Mouse (Mus musculus) right cerebral cortex, postnatal 14 days (tissue): ENCODE data around the gene Cpb2.

ENCODE experiments used
- DNase-seq: peaks from one replicate; pipeline ENCODE4 v3.0.0; 2022

The Cpb2 gene

DNA sequence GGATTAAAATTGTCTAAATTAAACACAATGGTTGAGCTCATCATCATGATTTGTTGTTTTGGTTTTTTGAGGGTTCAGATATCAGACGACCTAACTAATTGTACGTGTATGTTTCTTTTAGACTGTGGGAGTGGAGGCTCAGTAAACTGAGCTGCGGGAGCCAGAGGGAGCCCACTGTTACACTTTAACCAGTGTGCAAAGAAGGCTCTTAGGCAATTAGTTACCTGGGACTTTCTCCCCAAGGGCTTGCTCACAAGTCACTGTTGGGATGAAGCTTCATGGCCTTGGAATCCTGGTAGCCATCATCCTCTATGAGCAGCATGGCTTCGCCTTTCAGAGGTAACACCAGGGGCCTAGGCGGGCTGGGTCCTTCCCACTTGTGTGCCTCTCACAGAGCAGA, at the start of gene Cpb2:
Gene Cpb2, plus strand, starts transcription at position 201 of the 400 bp plus-strand sequence.
- no peak for DNase-seq

DNA sequence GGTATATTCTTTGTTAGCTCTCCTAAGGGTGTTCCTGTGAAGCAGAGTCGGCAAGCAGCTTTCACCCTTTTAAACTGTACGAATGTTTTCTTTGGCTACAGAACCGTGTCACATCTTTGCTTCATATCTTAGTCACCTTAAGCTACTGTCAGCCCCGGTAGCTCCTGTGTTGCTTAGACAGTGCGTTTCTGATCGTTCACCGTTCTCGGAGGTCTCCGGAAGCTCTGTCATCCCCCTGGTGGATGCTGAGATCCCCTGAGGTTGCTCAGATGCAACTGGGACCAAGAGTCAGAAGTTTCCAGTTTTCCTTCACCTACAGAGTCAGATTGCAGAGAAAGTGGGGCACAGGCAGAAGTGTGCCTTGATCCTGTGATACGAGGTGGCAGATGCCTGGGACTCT, 49.7 kb upstream of the Cpb2 start:
- no peak for DNase-seq

DNA sequence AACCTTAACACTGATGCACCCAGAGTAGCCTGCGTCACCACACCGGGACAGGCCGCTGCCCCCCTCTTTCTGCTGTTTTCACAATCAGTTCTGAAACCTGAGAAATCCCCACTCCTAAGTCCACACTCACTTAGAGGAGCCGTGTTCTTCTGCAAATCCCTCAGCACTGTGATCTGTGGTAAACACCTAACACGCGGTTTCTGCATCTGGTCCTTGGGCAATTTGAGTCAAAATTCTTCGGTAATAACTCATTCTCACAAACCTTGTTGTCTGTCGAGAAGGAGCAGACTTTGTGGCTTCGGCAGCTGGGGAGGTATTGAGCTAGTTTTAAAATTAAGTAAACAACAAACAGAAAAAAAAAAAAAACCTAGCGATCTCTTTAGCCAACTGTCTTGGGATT, 49.2 kb upstream of the Cpb2 start:
- DNase-seq = no peak

DNA sequence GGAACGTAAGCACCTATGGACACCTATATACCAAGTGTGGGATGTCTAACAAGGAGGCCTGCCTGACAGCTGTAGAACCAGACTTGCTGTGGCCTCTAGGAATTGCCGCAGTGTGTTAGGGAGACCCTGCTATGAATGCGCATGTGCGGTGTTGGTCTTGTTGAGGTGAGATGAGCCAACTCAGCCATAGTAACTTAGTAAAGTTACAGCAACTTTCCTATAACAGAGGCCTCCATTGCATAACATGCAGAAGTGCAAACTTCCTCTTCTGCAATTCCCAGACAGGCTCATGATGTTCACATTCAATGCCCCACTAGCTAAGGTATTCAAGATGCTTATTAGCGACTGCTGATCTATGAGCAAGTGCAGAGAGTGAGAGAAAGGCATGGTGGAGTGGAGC, 46.6 kb upstream of the Cpb2 start:
- no peak for DNase-seq

DNA sequence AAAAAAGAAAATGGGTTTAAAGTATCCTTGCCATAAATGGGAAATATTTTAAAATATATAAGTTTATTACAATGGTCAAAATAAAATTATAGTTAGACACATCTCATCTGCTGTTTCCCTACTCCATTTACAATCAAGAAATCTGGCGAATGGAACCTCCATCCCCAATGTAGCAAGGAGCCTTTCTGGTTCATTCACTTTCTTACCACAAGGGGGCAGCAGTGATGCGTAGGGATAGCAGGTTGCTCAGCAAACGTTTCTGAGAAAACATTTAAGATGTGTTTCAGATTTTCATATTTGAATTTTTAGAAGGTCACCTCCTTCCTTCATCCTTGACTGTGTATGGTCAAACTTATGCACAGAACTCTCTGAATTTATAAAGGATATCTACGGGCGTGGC, 45.1 kb upstream of the Cpb2 start:
- DNase-seq = peak; percentile 65

DNA sequence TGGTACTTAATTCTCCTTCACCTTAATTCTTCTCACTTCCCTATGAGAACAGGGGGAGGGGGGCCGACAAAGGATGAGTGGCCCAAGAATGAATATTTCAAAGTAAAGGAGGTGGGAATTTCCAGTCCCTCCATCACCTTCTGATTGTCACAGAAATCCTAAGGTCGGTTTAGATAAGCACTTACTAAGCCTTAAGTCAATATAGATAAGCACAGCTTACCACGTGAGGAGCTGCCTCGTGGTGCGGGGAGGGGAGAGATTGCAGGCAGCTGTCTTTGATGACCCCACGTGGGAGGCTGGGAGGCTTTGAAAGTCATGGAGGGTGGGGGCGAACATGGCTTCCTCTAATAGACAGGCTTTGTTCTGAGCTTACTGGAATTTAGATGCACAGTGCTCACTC, 44.4 kb upstream of the Cpb2 start:
- DNase-seq = no peak

DNA sequence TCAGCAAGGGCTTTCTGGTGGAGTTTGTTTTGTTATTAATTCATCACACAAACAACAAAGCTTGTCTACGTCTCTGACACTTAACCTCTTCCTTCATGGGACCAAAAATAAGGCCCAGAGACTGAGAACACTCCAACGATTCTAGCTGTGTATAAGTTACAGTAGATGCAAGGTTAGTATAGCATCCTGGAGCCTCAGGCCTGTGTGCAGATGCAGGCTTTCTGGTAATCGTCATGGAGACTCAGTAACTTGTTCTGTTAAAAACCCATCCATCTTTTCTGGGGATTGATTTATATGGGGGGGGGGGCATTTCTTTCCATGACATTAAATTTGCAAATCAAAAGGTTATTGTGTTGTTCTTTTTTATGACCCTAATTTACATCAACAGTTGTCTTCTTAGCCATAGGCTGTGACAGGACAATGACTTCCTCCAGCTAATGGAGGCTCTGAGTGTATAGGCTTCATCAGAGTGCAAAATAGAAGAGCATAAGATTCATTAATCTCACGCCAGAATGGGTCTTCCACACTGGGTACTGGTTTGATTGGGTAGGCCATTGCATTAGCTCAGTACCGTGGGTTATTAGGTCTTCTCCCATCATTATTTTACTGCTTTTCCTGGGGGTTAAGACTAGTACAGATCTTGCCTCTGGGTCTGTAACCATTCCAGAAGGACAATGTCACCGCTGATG, 36.6 kb upstream of the Cpb2 start:
- DNase-seq = no peak

DNA sequence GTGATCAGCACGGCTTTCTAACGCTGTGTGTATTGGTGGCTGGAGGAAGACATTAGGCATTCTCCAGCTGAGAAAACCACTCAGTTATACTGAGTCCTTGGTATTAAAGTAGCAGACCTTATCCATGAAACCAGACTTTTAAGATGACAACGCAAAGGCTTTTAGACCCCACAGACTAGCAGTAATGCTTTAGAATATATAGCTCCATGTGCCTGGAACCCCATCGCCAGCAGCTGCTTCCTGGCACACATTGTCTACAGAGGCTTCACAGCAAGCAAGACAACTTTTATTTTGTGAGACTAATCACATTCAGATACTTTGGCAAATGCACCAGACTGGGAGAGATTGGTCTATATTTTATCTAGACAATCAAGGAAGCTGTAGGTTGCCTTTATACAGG, 35.8 kb upstream of the Cpb2 start:
- DNase-seq = no peak

DNA sequence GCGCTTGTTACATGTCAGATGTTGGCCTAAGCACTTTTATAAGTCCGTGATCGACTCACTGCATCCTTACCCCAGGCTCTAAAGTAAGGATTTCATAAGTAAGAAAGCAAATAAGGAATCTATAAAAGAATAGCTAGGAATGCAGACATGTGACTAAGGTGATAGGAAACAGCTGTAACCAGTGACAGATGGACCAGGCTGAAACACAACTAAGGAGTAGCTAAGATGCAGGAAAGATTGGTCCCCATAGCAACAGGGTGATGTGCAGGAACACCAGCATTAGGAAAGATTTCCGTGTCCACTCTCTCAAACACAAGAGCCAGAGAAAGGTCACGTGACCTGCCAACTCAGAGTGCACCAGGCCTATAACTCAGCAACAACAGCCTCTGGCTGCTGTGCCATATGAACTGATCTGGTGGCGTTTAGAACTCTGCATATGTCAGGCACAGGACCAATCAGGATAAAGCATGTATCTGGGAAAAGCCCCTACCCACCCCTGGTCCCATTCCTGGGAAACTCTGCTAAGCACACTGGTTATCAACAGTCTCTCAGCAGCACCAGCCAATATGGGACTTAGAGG, 33.4 kb upstream of the Cpb2 start:
- DNase-seq = no peak

DNA sequence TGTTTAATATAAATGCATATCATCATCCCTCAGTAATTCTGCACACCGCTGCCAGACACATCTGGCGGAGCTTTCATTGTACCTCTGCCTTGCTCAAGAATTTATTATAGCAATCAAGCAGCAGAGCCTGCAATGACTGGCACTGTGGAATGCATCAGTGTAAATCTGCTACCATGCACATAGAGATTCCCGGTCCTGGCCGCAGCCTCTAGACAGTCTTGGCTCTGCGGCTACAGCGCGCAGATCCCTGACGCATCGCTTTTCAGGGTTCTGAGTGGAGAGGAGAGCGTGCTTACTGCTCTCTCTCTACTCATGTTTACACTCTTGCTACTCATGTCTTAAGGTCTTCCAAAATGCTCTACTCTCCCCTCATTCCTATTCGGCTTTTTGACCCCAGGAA, 28.3 kb upstream of the Cpb2 start:
- no peak for DNase-seq

DNA sequence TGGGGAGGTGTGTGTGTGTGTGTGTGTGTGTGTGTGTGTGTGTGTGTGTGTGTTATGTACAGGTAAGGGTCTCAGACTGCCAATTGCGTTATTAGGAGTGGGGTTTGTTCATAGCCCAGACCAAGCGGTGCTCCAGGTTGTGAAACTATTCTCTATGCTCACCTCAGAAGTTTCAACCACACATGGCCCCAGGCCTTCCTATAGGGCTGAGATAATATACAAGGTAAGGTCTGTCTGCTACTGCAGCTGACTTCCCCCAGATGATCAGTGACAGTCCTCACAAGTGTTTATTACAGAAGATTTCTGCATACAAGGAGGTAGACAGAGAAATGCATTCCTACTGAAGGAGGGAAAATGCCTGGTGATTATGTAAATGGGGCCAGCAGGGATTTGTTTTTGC, 23.2 kb upstream of the Cpb2 start:
- no peak for DNase-seq

DNA sequence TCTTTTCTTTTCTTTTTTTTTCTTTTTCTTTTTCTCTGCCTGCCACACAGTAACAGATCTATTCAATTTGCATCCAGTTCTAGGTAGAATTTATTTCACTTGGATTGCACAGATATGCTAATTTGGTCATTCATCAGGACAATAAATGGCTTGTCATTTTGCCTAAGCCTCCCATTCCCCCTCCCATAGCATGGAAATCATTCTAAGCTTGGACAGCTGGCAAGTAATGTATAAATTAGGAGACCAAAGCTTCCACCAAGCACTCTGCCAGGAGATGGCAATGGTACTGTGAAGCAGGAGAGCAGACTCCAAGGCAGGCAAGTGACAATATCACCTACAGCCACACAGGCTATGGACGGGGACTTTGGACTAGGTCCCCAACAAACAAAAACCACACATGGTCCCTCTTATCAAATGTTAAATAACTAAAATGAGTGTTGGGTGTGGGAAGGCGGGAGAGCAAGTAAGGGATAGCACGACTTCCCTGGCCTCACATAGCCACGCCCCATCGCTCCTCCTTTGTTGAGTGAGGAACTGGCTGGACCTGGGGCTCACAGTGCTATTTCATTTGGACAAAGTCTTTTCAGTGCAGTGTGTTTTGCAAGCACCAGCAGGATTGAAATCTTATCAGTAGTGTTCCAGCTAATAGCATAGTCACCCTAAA, 22.7 kb upstream of the Cpb2 start:
- no peak for DNase-seq

DNA sequence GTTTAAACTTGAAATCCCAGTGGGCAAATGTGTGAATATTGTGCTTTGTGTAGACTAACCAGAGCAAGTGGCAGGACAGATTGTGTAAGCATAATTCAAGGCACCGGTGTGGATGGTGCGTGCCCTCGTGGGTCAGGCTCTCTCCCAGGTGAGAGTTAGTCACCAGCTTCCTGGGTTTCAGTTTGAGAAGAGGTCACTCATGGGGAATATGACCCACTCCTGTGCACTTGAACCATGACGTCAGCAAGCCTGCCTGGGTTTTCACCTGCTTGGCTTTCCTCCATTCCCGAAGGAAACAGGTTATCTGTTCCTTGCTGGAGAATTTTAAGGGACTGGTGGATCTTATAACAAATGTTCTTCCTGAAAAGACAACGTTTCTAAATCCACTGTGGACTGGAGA, 19.7 kb upstream of the Cpb2 start:
- no peak for DNase-seq

DNA sequence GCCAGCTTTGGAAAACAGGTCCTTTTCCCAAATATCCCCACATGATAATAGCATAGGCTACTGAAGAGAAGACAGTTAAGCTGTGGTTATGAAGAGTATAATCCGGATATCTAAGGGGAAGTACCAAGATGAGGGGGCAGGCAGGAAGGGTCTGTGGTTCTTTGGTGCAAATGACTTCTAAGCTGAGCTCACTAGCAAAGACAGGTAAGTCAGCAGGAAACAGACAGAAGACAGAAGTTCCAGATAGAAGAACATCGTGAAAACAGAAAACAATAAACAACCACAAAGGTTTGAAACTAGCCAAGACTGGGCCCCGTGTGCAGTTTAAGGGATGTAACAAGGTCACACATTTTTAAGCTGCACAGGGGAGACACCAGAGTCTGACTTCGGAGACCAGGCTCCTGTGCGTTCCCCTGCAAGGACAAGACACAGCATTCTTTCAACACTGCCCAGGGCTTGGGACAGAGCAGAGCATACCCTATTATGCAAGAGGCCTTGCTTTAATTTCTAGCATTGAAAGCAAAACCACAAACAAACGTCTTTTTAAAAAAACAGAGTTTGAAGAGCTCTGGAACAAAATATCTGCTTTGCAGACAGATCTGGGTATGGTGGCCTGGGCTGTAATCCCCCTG, 14.5 kb upstream of the Cpb2 start:
- no peak for DNase-seq

DNA sequence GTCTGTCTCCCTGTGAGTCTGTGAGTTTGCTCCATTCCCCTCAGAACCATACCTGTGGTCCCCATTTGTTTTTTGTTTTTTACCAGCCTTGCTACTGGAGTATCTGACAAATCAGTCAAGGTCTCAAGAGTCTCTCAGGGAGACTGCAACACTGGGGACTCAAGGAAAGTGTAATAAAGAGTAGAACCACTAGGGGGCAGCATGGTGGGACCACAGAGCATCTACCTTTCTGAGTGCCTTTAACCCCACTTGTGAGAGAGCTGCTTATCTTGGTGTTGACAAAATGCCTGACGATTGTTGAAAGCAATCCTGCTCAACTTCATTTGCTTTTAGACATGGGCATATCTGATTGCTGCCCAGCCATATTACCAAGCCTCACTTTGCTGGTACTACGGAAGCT, 12.3 kb upstream of the Cpb2 start:
- DNase-seq = no peak

DNA sequence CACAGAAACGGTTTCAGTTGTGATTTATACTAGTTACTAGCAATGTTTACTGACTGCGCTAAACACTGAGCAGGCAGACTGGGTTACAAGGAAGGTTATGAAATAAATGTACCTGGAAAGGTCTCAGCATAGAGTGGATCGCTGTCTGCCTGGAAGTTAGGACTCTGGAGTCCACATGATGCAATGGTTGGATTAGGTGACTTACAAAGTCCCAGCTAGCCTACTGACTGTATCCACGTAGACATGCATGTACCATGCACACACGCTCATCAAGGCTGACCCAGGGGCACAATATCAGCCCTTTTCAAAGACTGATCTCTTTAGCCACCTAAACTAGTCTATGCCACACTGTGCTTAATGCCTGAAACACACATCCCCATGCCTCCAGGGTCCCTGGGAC, 9.0 kb upstream of the Cpb2 start:
- no peak for DNase-seq

DNA sequence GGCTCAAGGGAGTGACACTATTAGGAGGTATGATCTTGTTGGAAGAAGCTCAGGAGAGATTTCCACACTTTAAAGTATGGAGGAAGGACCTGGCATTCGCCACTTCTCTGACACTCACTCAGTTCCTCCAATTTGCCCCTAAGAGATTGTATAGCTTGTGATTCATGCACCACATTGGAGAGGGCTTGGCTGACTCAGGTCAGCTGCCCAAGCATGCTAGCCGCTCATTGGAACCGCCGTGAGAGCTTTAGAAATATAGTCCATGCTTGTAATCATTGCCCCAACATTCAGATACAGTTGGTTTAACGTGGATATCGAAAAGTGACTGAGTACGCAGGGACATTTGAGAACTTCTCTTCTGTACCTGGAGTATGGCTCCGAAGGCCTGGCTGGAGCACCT, 6.5 kb upstream of the Cpb2 start:
- no peak for DNase-seq

DNA sequence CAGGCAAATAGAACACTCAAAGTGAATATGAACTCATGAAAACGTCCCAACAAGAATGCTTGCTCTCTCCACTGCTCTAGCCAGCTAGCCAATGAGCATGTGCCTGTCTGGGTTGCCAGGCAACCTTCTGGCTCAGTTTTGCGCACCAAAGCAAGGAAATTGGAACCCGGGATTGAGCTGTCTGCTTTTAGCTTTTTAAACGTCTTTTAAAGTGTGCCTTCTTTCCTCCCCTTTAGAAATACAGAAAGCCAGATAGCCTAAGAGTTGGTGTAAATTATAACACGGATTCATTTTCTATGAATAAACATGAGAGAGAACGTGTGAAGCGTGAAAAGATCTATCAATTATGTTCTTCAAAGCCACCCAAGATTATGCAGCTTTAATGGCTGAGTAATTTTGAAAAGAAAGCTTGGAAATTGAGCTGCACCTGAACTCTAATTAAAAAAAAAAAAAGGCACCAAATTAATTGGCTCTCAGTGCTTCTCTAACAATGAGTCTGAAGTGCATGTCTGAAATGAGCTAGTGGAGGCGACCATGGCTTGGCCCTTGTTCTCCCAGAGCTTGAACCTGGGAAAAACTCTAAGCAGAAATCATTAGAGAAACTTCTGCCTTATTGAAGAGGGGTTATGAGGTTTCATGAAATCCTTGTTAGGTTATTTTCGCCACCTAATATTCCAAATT, 6.0 kb upstream of the Cpb2 start:
- DNase-seq = peak; percentile 21

DNA sequence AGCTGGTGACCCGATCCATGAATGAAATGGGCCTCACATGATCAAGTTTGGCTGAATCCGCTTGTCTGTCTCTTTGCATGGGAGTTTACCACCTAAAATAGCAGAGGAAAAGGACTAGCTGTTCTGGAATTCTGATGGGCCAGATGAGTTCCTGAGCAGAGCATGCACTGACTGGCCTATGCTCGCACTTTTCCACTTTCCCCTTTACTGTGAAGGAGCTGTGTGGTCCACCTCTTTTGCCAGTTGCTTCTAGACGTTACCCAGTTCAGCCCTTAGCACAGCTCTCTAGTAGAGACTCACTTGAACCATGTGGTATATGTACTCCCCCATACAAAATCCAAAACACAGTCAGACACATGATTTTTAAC, 5.5 kb upstream of the Cpb2 start:
- no peak for DNase-seq

DNA sequence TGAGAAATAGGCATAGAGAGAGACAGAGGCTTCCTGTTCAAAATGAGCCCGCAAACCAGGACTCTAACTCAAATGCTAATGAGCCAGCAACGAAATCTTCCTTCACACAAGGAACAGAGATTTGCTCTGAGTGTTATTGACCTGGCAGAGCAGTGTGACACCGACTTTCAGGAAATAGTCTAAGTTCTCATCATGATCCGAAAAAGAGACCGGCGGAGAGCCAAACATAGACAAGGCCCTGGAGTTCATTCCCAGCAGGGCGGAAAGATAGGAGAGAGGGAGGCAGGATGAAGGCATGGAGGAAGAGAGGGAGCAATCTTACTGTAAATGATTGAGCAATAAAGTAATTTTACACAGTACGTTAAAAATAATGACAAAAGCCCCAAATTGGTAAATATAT, 5.0 kb upstream of the Cpb2 start:
- no peak for DNase-seq

DNA sequence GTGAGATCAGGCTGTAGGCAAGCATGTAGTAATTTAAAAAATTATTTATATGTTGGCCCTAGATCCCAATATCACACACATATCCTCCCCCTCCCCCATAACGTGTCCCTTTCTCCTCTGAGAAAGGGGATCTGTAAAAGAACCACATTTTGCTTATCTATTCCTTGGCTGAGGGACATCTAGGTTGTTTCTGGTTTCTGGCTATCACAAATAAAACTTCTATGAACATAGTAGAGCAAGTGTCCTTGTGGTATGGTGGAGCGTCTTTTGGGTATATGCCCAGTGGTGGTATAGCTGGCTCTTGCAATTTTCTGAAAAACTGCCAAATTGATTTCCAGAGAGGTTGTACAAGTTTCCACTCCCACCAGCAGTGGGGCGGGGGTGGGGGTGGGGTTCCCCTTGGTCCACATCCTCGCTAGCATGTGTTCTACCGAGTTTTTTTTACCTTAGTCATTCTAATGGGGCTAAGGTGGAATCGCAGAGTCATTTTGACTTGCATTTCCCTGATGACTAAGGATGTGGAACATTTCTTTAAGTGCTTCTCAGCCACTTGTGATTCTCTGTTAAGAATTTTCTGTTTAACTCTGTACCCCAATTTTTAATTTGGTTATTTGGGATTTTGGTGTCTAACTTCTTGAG, 3.9 kb upstream of the Cpb2 start:
- no peak for DNase-seq

DNA sequence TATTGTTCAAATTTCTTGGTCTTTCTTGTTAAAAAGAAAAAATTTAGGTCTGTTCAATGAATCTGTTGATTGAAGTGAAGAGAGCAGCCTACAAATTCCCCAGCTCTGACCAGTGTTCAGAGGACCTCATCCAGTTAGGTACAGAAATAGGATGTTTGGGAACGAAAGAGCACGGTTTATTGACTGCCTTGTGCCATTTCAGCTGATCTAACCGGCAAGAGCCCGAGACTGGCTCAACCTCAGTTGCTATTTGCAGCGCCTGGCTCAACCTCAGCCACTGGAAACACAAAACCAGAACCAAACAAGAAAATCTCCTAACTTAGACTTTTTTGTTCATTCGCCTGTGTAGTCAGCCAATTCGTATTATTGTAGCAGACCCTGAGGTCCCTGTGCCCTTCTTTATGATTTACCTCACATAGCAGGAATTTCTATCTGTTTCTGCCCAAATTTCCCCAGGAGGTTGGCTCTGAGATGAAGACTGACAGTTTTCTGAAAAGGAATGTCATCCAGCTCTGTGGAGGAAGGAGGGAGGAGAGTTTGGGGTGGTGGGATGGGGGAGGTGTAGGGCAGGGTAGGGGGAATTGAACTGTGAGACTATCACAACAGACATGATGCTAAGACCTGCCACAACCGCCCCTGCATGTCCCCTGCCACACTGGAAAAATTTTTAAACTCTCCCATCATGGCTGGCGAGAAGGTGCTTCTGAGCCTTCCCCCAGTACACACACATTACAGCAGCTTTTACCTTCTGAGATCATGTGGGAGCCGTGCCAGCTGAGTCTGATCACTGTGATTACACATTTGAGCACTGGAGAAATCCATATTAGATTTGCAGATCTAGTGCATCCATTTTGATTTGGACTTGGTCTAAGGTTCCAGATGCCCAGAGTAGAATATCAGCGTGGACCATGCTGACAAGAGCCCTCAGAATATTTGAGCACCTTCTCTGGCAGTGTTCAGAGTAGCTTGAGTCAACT, 4.2 kb downstream of the Cpb2 start:
- no peak for DNase-seq
